Mouse (Mus musculus): ENCODE data around the gene Fads6. TPM values are rescaled to one million over a fixed set of nuclear protein-coding genes. Genes with fewer than 3 reads are reported as not detected.

Gene Fads6
- polyA plus RNA-seq, 1 experiment from 2014 or later: 0.32 TPM

- no peak overlapping the region for H3K9ac ChIP-seq (ENCODE audit: low read depth, low read length)
- no peak overlapping the region for H3K4me2 ChIP-seq (replicated peaks; ENCODE audit: low read depth, low read length)
- WGBS: 27% methylated on average over 19 of the region's 19 CpGs
- H3K4me3 ChIP-seq (ENCODE audit: low read length): no peak overlapping the region
- no peaks in the 10 kb centered on the region; the same call in 1 of the 2 replicates for H3K36me3 ChIP-seq (ENCODE audit: control insufficient read depth, insufficient read depth, low read length)
- no peak; the same call in 1 of the 2 replicates for ATAC-seq (ENCODE audit: low FRiP score, low TSS enrichment)
- H3K9me3 ChIP-seq (ENCODE audit: control insufficient read depth, low read length): no peaks in the 10 kb centered on the region
- peaks cover 46% of the 10 kb centered on the region for H3K27me3 ChIP-seq (ENCODE audit: control insufficient read depth, insufficient read depth, low read length)
- no peak overlapping the region for H3K27ac ChIP-seq (ENCODE audit: low read depth, low read length)
- peaks cover 8% of the 10 kb centered on the region; the same call in 1 of the 2 replicates for H3K4me1 ChIP-seq (ENCODE audit: control insufficient read depth, insufficient read depth, low read length)
Observed at GRCm38 (mm10) chr11:115270148-115270861, 27.2 kb downstream of the Fads6 start.

DNA sequence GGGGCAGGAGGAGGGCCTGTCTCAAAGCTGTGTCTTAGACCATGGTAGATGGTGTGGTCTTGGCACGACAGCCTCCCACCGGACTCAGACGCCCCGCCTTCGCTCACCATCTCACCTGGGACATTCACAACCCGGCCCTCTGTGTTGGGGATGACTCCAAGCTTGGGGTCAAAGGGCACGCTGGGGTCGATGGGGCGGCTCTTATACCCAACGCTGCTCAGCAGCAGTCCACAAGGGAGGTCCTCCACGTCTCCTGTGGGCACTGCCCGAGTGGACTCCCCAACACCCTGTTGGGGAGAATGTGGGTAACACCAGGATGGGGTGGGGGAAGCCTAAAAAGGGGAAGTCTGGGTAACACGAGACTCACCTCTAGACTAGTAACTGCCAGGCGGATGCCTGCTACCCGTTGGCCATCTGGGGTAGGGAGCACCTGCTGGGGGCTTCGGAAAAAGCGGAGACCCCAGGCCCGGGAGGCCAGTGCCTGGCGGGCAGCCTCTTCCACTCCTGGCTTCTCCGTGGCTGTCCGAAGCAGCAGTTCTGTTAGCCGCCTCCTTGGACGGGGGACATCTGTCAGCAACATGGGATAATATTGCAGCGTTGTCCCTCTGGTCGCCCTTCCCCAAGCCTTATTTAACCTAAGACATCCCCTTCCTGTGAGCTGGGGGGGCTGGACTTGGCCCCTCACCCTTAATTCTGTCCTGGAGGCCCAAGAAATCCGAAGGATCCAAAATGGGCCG, 28.0 kb downstream of the Fads6 start:
- ATAC-seq (ENCODE audit: low FRiP score, low TSS enrichment): no peak; the same call in 1 of the 2 replicates
- peaks cover 54% of the 10 kb centered on the region for H3K27me3 ChIP-seq (ENCODE audit: control insufficient read depth, insufficient read depth, low read length)

GRCm38 (mm10) chr11:115267958-115268357, 29.5 kb downstream of the Fads6 start:
- no peak overlapping the region for H3K4me2 ChIP-seq (replicated peaks; ENCODE audit: low read depth, low read length)
- no peak overlapping the region for H3K4me3 ChIP-seq (ENCODE audit: low read length)
- 64% methylated on average over 11 of the region's 11 CpGs for WGBS
- no peaks in the 10 kb centered on the region for H3K9me3 ChIP-seq (ENCODE audit: control insufficient read depth, low read length)
- H3K9ac ChIP-seq (ENCODE audit: low read depth, low read length): no peak overlapping the region
- no peak for ATAC-seq (ENCODE audit: low FRiP score, low TSS enrichment)
- H3K4me1 ChIP-seq (ENCODE audit: control insufficient read depth, insufficient read depth, low read length): peaks cover 13% of the 10 kb centered on the region; the same call in 1 of the 2 replicates
- H3K27me3 ChIP-seq (ENCODE audit: control insufficient read depth, insufficient read depth, low read length): peaks cover 67% of the 10 kb centered on the region
- no peaks in the 10 kb centered on the region; the same call in 1 of the 2 replicates for H3K36me3 ChIP-seq (ENCODE audit: control insufficient read depth, insufficient read depth, low read length)
- no peak overlapping the region for H3K27ac ChIP-seq (ENCODE audit: low read depth, low read length)

More for the DNA sequence above, 28.0 kb downstream of the Fads6 start:
- Histone ChIP-seq H3K27ac (ENCODE audit: low read depth, low read length) (no peak overlapping the region), H3K9ac (ENCODE audit: low read depth, low read length) (no peak overlapping the region), H3K9me3 (ENCODE audit: control insufficient read depth, low read length) (no peaks in the 10 kb centered on the region), H3K4me2 (replicated peaks; ENCODE audit: low read depth, low read length) (no peak overlapping the region), H3K4me1 (ENCODE audit: control insufficient read depth, insufficient read depth, low read length) (peaks cover 13% of the 10 kb centered on the region; the same call in 1 of the 2 replicates), H3K36me3 (ENCODE audit: control insufficient read depth, insufficient read depth, low read length) (no peaks in the 10 kb centered on the region; the same call in 1 of the 2 replicates), H3K4me3 (ENCODE audit: low read length) (no peak overlapping the region)
- 82% methylated on average over 27 of the region's 27 CpGs for WGBS

GRCm38 (mm10) chr11:115267061-115267883, 30.2 kb downstream of the Fads6 start, which contains the start of gene Grin2c:
TSS of gene Grin2c (minus strand) at chr11:115267243.
- Histone ChIP-seq H3K27ac (ENCODE audit: low read depth, low read length) (no peak within 1 kb of the TSS), H3K4me2 (replicated peaks; ENCODE audit: low read depth, low read length) (peak within 1 kb of the TSS; percentile 46), H3K36me3 (ENCODE audit: control insufficient read depth, insufficient read depth, low read length) (no peaks in the 10 kb centered on the region; the same call in 1 of the 2 replicates), H3K4me3 (ENCODE audit: low read length) (peak within 1 kb of the TSS; percentile 30), H3K9ac (ENCODE audit: low read depth, low read length) (peak within 1 kb of the TSS; percentile 38; the same call in 1 of the 2 replicates), H3K9me3 (ENCODE audit: control insufficient read depth, low read length) (no peaks in the 10 kb centered on the region), H3K4me1 (ENCODE audit: control insufficient read depth, insufficient read depth, low read length) (peaks cover 13% of the 10 kb centered on the region; the same call in 1 of the 2 replicates), H3K27me3 (ENCODE audit: control insufficient read depth, insufficient read depth, low read length) (peaks cover 74% of the 10 kb centered on the region)
- no peak for ATAC-seq (ENCODE audit: low FRiP score, low TSS enrichment)
- 8% methylated on average over 28 of the region's 50 CpGs for WGBS

GRCm38 (mm10) chr11:115266400-115266778, 31.1 kb downstream of the Fads6 start:
- no peaks in the 10 kb centered on the region for H3K36me3 ChIP-seq (ENCODE audit: control insufficient read depth, insufficient read depth, low read length)
- 0% methylated on average over 22 of the region's 22 CpGs for WGBS
- H3K4me2 ChIP-seq (replicated peaks; ENCODE audit: low read depth, low read length): peak overlapping the region; percentile 46
- H3K4me1 ChIP-seq (ENCODE audit: control insufficient read depth, insufficient read depth, low read length): peaks cover 13% of the 10 kb centered on the region; the same call in 1 of the 2 replicates
- no peak overlapping the region for H3K27ac ChIP-seq (ENCODE audit: low read depth, low read length)
- peak overlapping the region; percentile 30 for H3K4me3 ChIP-seq (ENCODE audit: low read length)
- no peaks in the 10 kb centered on the region for H3K9me3 ChIP-seq (ENCODE audit: control insufficient read depth, low read length)
- H3K9ac ChIP-seq (ENCODE audit: low read depth, low read length): no peak overlapping the region
- ATAC-seq (ENCODE audit: low FRiP score, low TSS enrichment): no peak
- peaks cover 77% of the 10 kb centered on the region for H3K27me3 ChIP-seq (ENCODE audit: control insufficient read depth, insufficient read depth, low read length)

DNA sequence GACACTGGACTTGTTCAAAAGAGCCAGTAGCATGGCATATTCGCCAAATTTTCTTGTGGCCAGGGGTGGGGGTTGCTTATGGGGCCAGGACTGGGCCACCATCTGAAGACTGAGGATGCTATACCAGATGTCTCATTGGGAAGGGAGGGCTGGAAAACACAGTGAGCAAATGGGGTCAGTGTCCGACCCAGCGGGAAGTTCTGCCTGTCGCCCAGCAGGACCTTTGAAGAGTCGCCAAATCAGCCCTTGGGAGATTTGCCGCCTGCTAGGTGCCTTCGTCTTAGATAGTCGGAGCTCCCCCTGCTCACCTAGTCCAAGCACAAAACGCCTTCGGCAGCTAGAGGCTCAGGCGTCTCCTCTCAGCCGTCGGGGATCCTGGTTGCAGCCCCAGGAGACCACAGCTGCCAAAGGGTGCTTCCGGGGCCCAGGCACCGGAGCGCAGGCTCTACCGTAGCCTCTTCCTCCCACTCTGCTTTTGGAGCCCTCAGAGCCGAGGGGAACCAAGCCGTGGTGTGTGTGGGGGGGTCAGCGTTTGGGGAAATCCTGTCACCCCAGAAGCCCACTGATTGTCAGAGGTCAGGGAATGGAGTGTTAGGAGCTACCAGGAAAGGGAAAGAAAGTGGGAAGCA, 31.6 kb downstream of the Fads6 start:
- 5% methylated on average over 20 of the region's 20 CpGs for WGBS
- no peak for ATAC-seq (ENCODE audit: low FRiP score, low TSS enrichment)
- H3K4me3 ChIP-seq (ENCODE audit: low read length): no peak overlapping the region

DNA sequence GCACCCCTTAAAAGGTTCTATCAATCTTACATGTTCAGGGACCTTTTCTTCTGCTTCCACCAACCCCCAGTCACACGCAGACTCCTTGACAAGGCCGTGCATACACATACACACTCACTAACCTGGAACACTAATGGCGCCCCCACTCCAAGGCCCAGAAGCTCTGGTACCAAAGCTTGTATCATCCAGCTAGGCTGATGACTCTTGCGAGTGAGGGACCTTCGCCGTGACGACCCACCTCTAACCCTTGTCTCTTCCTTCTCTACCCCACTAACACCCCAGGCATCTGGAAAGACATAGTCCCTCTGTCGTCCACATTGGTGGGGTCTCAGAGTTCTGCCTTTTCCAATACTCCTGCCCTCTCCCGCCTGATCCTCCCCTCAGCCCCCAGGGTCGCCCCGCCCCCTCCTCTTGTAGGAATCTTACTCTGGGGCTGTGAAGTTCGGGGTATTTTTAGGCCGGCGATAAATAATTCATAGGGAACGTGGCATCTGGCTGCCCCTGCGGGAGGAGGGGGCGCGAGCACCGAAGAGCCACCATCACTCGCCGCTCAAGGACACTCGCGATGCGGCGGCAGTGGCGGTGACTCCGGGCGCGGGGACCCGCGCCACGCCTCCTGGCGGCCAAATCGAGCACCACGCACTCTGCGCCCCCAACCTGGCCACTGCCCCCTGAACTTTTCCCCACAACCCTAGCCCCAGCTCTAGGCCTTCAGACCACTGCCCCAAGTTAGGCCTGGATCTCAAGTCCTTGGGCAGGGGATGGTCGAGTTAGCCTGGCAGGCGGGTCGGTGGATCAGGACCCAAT, 32.4 kb downstream of the Fads6 start:
- Histone ChIP-seq H3K9me3 (ENCODE audit: control insufficient read depth, low read length) (no peaks in the 10 kb centered on the region), H3K27ac (ENCODE audit: low read depth, low read length) (no peak overlapping the region), H3K9ac (ENCODE audit: low read depth, low read length) (no peak overlapping the region), H3K36me3 (ENCODE audit: control insufficient read depth, insufficient read depth, low read length) (no peaks in the 10 kb centered on the region), H3K4me2 (replicated peaks; ENCODE audit: low read depth, low read length) (peak overlapping the region; percentile 42), H3K4me3 (ENCODE audit: low read length) (peak overlapping the region; percentile 22), H3K4me1 (ENCODE audit: control insufficient read depth, insufficient read depth, low read length) (peaks cover 10% of the 10 kb centered on the region; the same call in 1 of the 2 replicates), H3K27me3 (ENCODE audit: control insufficient read depth, insufficient read depth, low read length) (peaks cover 90% of the 10 kb centered on the region)
- 5% methylated on average over 39 of the region's 39 CpGs for WGBS
- no peak for ATAC-seq (ENCODE audit: low FRiP score, low TSS enrichment)

More for the DNA sequence above, 31.6 kb downstream of the Fads6 start:
- Histone ChIP-seq H3K27me3 (ENCODE audit: control insufficient read depth, insufficient read depth, low read length) (peaks cover 82% of the 10 kb centered on the region), H3K4me2 (replicated peaks; ENCODE audit: low read depth, low read length) (no peak overlapping the region), H3K9ac (ENCODE audit: low read depth, low read length) (no peak overlapping the region), H3K9me3 (ENCODE audit: control insufficient read depth, low read length) (no peaks in the 10 kb centered on the region), H3K36me3 (ENCODE audit: control insufficient read depth, insufficient read depth, low read length) (no peaks in the 10 kb centered on the region), H3K4me1 (ENCODE audit: control insufficient read depth, insufficient read depth, low read length) (peaks cover 13% of the 10 kb centered on the region; the same call in 1 of the 2 replicates), H3K27ac (ENCODE audit: low read depth, low read length) (no peak overlapping the region)
